Mouse (Mus musculus): ENCODE measurements around the gene Gm9999.
"Not testable (repeated sequence)": the region's sequence is repeated elsewhere in the genome, so short reads cannot be mapped to it uniquely, and the experiment has no call there.

The Gm9999 gene

GRCm38 (mm10) chr7:47026899-47027298, 43.5 kb downstream of the Gm9999 start:
- not testable (repeated sequence) for DNase-seq (ENCODE audit: low read depth, low spot score)

- no peak for DNase-seq (ENCODE audit: low read depth, low spot score)
Observed at GRCm38 (mm10) chr7:47027520-47027919, 44.1 kb downstream of the Gm9999 start.

- DNase-seq (ENCODE audit: low read depth, low spot score) = no peak
Observed at GRCm38 (mm10) chr7:47030517-47031193, 47.3 kb downstream of the Gm9999 start.

GRCm38 (mm10) chr7:47031371-47031770, 48.0 kb downstream of the Gm9999 start:
- DNase-seq (ENCODE audit: low read depth, low spot score) = no peak

- DNase-seq (ENCODE audit: low read depth, low spot score) = no peak
Observed at GRCm38 (mm10) chr7:47034785-47035384, 51.5 kb downstream of the Gm9999 start.

GRCm38 (mm10) chr7:47035426-47035825, 52.0 kb downstream of the Gm9999 start:
- DNase-seq (ENCODE audit: low read depth, low spot score) = no peak

Measured in retina, postnatal 7 days (tissue).